Mouse (Mus musculus): ENCODE measurements around the gene Prl2b1. TPM values are rescaled to one million over a fixed set of nuclear protein-coding genes. Genes with fewer than 3 reads are reported as not detected.

Prl2b1 gene
- total and polyA plus RNA-seq, 2 experiments from 2014 or later = not detected

- no peak overlapping the region for H3K27ac ChIP-seq (ENCODE audit: low read depth)
- no peaks in the 10 kb centered on the region for H3K27me3 ChIP-seq (ENCODE audit: control insufficient read depth, insufficient read depth, low read length)
- no peak overlapping the region for H3K4me2 ChIP-seq (ENCODE audit: low read depth, low read length)
- H3K4me1 ChIP-seq (ENCODE audit: control insufficient read depth, insufficient read depth) = 0 out of 2 replicates have a peak, but pooled peaks cover 5% of the 10 kb centered on the region
- no peak for DNase-seq (ENCODE audit: low spot score)
- TF ChIP-seq EP300 (IDR thresholded peaks at IDR 0.05; ENCODE audit: low read depth) (no peak), CTCF (IDR thresholded peaks at IDR 0.05; ENCODE audit: low read depth) (no peak)
- no peaks in the 10 kb centered on the region for H3K9me3 ChIP-seq (replicated peaks; ENCODE audit: control insufficient read depth, low read length)
- H3K4me3 ChIP-seq (ENCODE audit: low read depth, low read length) = no peak overlapping the region
- no peaks in the 10 kb centered on the region for H3K36me3 ChIP-seq (replicated peaks; ENCODE audit: control insufficient read depth, insufficient read depth, low read length)
- H3K9ac ChIP-seq (replicated peaks; ENCODE audit: low read depth, low read length) = no peak overlapping the region
- WGBS = 27% methylated on average over 3 of the region's 3 CpGs
- no peak for ATAC-seq (ENCODE audit: insufficient read depth, low read depth)
Measured at GRCm38 (mm10) chr13:27342733-27343275, 47.8 kb downstream of the Prl2b1 start.

DNA sequence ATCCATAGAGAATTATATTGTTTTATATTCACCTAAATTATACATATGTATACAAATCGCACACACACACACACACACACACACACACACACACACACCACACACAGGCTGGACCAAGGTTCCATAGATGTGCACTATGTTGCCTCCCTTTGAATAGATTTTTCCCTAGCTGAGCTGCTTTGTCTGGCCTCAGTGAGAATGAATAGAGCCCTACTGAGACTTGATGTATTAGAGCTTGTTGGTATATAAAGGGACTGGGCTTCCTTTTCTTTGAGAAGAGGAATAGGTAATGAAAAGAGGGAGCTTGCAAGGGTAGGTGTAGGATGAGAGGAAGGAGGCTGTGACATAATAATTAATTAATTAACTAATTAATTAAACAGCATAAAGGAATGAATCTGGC, 55.7 kb downstream of the Prl2b1 start:
- Histone ChIP-seq H3K27me3 (ENCODE audit: control insufficient read depth, insufficient read depth, low read length) (no peaks in the 10 kb centered on the region), H3K4me1 (ENCODE audit: control insufficient read depth, insufficient read depth) (no peaks in the 10 kb centered on the region), H3K9me3 (replicated peaks; ENCODE audit: control insufficient read depth, low read length) (no peaks in the 10 kb centered on the region), H3K27ac (ENCODE audit: low read depth) (no peak overlapping the region), H3K36me3 (replicated peaks; ENCODE audit: control insufficient read depth, insufficient read depth, low read length) (no peaks in the 10 kb centered on the region), H3K4me3 (ENCODE audit: low read depth, low read length) (no peak overlapping the region), H3K4me2 (ENCODE audit: low read depth, low read length) (no peak overlapping the region), H3K9ac (replicated peaks; ENCODE audit: low read depth, low read length) (no peak overlapping the region)
- TF ChIP-seq CTCF (IDR thresholded peaks at IDR 0.05; ENCODE audit: low read depth) (no peak), EP300 (IDR thresholded peaks at IDR 0.05; ENCODE audit: low read depth) (no peak)
- no peak for ATAC-seq (ENCODE audit: insufficient read depth, low read depth)
- 88% methylated on average over 1 of the region's 1 CpGs for WGBS
- no peak for DNase-seq (ENCODE audit: low spot score)

Other genes starting within 250 kb of the Prl2b1 start
- gene Prl3d3, start 234.1 kb downstream of the Prl2b1 start, total RNA-seq (2014; rRNA removed; ENCODE audit: low replicate concordance) = not detected in 2 replicates
- gene Prl3d3, start 234.1 kb downstream of the Prl2b1 start, polyA plus RNA-seq (2015; fragmentation: Nextera tagmentation; extraction: Ambion mirVana) = not detected in 2 replicates
- not detected in 2 replicates for gene Prl3c1, start 194.2 kb downstream of the Prl2b1 start, total RNA-seq (2014; rRNA removed; ENCODE audit: low replicate concordance)
- gene Prl3c1, start 194.2 kb downstream of the Prl2b1 start, polyA plus RNA-seq (2015; fragmentation: Nextera tagmentation; extraction: Ambion mirVana) = not detected in 2 replicates
- gene Prl3b1, start 149.0 kb downstream of the Prl2b1 start, total RNA-seq (2014; rRNA removed; ENCODE audit: low replicate concordance) = not detected in 2 replicates
- not detected in 2 replicates for gene Prl3b1, start 149.0 kb downstream of the Prl2b1 start, polyA plus RNA-seq (2015; fragmentation: Nextera tagmentation; extraction: Ambion mirVana)
- not detected in 2 replicates for gene Prl3a1, start 131.4 kb downstream of the Prl2b1 start, total RNA-seq (2014; rRNA removed; ENCODE audit: low replicate concordance)
- not detected in 2 replicates for gene Prl3a1, start 131.4 kb downstream of the Prl2b1 start, polyA plus RNA-seq (2015; fragmentation: Nextera tagmentation; extraction: Ambion mirVana)
- not detected in 2 replicates for gene Prl6a1, start 78.2 kb downstream of the Prl2b1 start, total RNA-seq (2014; rRNA removed; ENCODE audit: low replicate concordance)
- gene Prl6a1, start 78.2 kb downstream of the Prl2b1 start, polyA plus RNA-seq (2015; fragmentation: Nextera tagmentation; extraction: Ambion mirVana) = not detected in 2 replicates
- not detected in 2 replicates for gene Prl8a2, start 45.2 kb downstream of the Prl2b1 start, total RNA-seq (2014; rRNA removed; ENCODE audit: low replicate concordance)
- not detected in 2 replicates for gene Prl8a2, start 45.2 kb downstream of the Prl2b1 start, polyA plus RNA-seq (2015; fragmentation: Nextera tagmentation; extraction: Ambion mirVana)
- not detected in 2 replicates for gene Prl8a6, start 47.8 kb upstream of the Prl2b1 start, total RNA-seq (2014; rRNA removed; ENCODE audit: low replicate concordance)
- gene Prl8a6, start 47.8 kb upstream of the Prl2b1 start, polyA plus RNA-seq (2015; fragmentation: Nextera tagmentation; extraction: Ambion mirVana) = not detected in 2 replicates
- gene Prl8a8, start 122.4 kb upstream of the Prl2b1 start, total RNA-seq (2014; rRNA removed; ENCODE audit: low replicate concordance) = not detected in 2 replicates
- not detected in 2 replicates for gene Prl8a8, start 122.4 kb upstream of the Prl2b1 start, polyA plus RNA-seq (2015; fragmentation: Nextera tagmentation; extraction: Ambion mirVana)
- not detected in 2 replicates for gene Prl8a9, start 173.8 kb upstream of the Prl2b1 start, total RNA-seq (2014; rRNA removed; ENCODE audit: low replicate concordance)
- not detected in 2 replicates for gene Prl8a9, start 173.8 kb upstream of the Prl2b1 start, polyA plus RNA-seq (2015; fragmentation: Nextera tagmentation; extraction: Ambion mirVana)
- gene Prl8a1, start 191.3 kb upstream of the Prl2b1 start, total RNA-seq (2014; rRNA removed; ENCODE audit: low replicate concordance) = not detected in 2 replicates
- gene Prl8a1, start 191.3 kb upstream of the Prl2b1 start, polyA plus RNA-seq (2015; fragmentation: Nextera tagmentation; extraction: Ambion mirVana) = not detected in 2 replicates
- not detected in 2 replicates for gene Prl7b1, start 219.7 kb upstream of the Prl2b1 start, total RNA-seq (2014; rRNA removed; ENCODE audit: low replicate concordance)
- not detected in 2 replicates for gene Prl7b1, start 219.7 kb upstream of the Prl2b1 start, polyA plus RNA-seq (2015; fragmentation: Nextera tagmentation; extraction: Ambion mirVana)

Measured in heart, postnatal 0 days (tissue).